Mouse (Mus musculus): ENCODE results near the gene Tacc2. TPM values are rescaled to one million over a fixed set of nuclear protein-coding genes. Genes with fewer than 3 reads are reported as not detected.

The Tacc2 gene
- polyA plus RNA-seq, 1 experiment from 2014 or later = 35.2 TPM

DNA sequence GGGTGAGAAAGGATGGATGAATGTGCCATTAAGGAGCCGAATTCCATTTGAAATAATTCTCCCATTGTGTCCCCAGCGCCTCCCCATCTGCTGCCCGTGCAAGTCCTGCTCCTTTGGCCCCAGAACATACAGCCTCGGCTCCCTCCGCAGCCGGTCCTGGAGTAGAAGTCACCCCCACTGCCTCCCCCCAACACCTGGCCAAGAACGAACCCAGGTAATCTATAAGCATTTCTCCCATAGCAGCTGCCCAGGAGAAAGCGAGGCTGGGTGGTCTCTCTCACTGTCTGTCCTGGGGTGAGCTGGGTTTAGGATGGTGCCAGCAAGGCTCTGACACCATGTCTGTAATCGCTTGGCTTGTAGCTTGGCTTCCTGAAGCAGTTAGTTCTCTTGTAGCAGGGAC, 97.3 kb downstream of the Tacc2 start:
- Histone ChIP-seq H3K4me2 (replicated peaks; ENCODE audit: low read depth, low read length) (no peak overlapping the region), H3K4me1 (ENCODE audit: control insufficient read depth, insufficient read depth, low read length) (peaks cover 20% of the 10 kb centered on the region), H3K9ac (replicated peaks; ENCODE audit: low read depth, low read length) (no peak overlapping the region), H3K4me3 (ENCODE audit: low read depth, low read length) (no peak overlapping the region), H3K36me3 (ENCODE audit: control insufficient read depth, insufficient read depth, low read length) (no peaks in the 10 kb centered on the region; the same call in 1 of the 2 replicates), H3K27me3 (ENCODE audit: control insufficient read depth, insufficient read depth, low read length) (no peaks in the 10 kb centered on the region), H3K9me3 (ENCODE audit: control insufficient read depth, low read depth, low read length) (no peaks in the 10 kb centered on the region), H3K27ac (ENCODE audit: low read length) (no peak overlapping the region)
- no peak for ATAC-seq (ENCODE audit: insufficient number of reproducible peaks, insufficient read depth, low FRiP score, low read depth)
- 76% methylated on average over 9 of the region's 9 CpGs for WGBS

DNA sequence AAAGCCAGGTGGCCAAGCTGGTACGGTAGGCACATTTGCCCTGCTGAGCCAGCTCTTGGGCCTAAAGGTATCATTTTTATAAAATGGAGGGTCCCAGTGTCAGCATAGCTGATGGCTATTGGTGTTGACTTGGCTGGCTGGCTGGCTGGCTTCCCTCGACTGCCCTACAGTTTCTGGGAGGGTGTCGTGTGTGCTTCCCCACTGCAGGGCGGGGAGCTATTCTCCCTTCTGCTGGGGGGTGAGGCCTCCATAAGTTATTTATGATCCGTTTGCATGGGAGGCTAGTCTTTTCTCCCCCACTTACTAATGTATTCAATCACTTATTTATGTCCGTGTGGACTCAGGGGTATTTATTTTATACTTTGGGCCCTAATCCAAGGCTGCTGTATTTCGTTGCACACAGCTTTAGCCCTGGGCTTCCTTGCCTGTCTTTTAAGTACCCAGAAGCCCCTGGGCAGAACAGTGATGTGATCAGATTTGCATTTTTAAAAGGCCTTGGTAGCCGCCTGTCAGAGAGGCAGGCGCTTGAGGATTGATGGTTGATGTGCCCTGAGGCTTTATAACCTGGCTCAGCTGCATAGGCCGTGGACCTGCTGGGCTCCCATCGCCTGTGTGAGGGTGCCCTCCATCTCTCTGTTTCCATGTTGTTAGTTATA, 99.8 kb downstream of the Tacc2 start:
- Histone ChIP-seq H3K4me1 (ENCODE audit: control insufficient read depth, insufficient read depth, low read length) (no peaks in the 10 kb centered on the region), H3K4me3 (ENCODE audit: low read depth, low read length) (no peak overlapping the region), H3K4me2 (replicated peaks; ENCODE audit: low read depth, low read length) (no peak overlapping the region), H3K27me3 (ENCODE audit: control insufficient read depth, insufficient read depth, low read length) (no peaks in the 10 kb centered on the region), H3K36me3 (ENCODE audit: control insufficient read depth, insufficient read depth, low read length) (no peaks in the 10 kb centered on the region; the same call in 1 of the 2 replicates), H3K9me3 (ENCODE audit: control insufficient read depth, low read depth, low read length) (no peaks in the 10 kb centered on the region), H3K9ac (replicated peaks; ENCODE audit: low read depth, low read length) (no peak overlapping the region), H3K27ac (ENCODE audit: low read length) (no peak overlapping the region)
- WGBS = 63% methylated on average over 11 of the region's 11 CpGs
- no peak for ATAC-seq (ENCODE audit: insufficient number of reproducible peaks, insufficient read depth, low FRiP score, low read depth)

DNA sequence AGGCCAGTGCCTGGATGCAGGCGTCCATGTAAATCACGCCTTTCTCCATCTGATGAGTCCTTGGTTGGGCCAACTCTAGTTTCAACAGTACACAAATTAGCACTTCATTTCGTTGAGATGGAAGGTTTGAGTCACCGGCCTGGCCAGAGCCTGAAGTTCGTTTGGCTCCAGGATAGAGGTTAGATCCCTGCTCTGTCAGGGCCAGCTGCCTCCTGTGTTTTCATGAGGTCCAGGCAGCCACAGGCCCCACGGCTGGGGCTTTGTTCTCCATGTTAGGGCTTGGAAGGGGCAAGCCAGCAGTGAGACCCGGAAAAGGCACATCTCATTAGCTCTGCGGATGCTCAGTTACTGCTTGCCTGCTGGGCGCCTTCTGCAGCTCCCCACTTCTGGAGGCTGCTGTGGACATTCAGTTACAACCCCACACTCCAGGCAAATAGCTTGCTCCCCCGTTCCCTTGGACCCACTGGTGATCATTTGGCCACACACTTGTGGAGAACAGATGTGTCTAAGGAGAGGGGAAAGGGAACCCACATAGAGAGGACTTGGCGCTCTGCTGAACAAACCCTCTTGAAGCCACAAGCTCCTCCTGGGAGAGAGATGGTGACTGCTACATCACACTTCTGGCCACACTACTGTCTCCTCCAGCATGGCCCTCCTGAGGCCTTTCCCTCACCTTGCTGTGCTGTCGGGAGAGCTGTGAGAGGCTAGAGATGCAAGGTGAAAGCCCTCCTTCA, 100.5 kb downstream of the Tacc2 start:
- H3K9me3 ChIP-seq (ENCODE audit: control insufficient read depth, low read depth, low read length) = no peaks in the 10 kb centered on the region
- 87% methylated on average over 12 of the region's 12 CpGs for WGBS
- no peak overlapping the region for H3K27ac ChIP-seq (ENCODE audit: low read length)
- no peaks in the 10 kb centered on the region for H3K27me3 ChIP-seq (ENCODE audit: control insufficient read depth, insufficient read depth, low read length)
- no peak overlapping the region for H3K4me2 ChIP-seq (replicated peaks; ENCODE audit: low read depth, low read length)
- H3K9ac ChIP-seq (replicated peaks; ENCODE audit: low read depth, low read length) = no peak overlapping the region
- H3K4me1 ChIP-seq (ENCODE audit: control insufficient read depth, insufficient read depth, low read length) = no peaks in the 10 kb centered on the region
- no peak for ATAC-seq (ENCODE audit: insufficient number of reproducible peaks, insufficient read depth, low FRiP score, low read depth)
- H3K4me3 ChIP-seq (ENCODE audit: low read depth, low read length) = no peak overlapping the region
- no peaks in the 10 kb centered on the region; the same call in 1 of the 2 replicates for H3K36me3 ChIP-seq (ENCODE audit: control insufficient read depth, insufficient read depth, low read length)

DNA sequence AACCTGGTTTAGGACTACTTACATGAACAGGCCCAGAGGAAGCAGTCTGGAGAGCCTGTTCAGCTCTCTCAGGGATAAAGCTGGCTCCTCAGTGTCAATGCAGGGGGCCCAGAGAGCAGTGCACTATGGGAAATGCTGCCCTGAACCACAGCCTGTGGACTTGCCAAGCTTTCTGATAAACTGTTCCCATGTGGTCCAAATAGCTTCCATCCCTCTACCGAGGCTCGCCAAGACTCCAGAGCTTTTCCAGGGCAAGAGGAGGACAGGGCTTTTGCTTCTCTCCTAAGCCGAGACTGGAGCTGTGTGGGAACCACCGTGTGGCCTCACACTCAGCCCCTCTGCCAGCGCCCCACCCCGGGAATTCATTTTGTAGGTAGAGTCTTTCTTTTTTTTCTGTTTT, 101.2 kb downstream of the Tacc2 start:
- H3K9ac ChIP-seq (replicated peaks; ENCODE audit: low read depth, low read length) = no peak overlapping the region
- H3K4me2 ChIP-seq (replicated peaks; ENCODE audit: low read depth, low read length) = no peak overlapping the region
- H3K4me1 ChIP-seq (ENCODE audit: control insufficient read depth, insufficient read depth, low read length) = no peaks in the 10 kb centered on the region
- no peak overlapping the region for H3K27ac ChIP-seq (ENCODE audit: low read length)
- no peak for ATAC-seq (ENCODE audit: insufficient number of reproducible peaks, insufficient read depth, low FRiP score, low read depth)
- 88% methylated on average over 6 of the region's 6 CpGs for WGBS
- H3K36me3 ChIP-seq (ENCODE audit: control insufficient read depth, insufficient read depth, low read length) = no peaks in the 10 kb centered on the region; the same call in 1 of the 2 replicates
- no peaks in the 10 kb centered on the region for H3K27me3 ChIP-seq (ENCODE audit: control insufficient read depth, insufficient read depth, low read length)
- no peak overlapping the region for H3K4me3 ChIP-seq (ENCODE audit: low read depth, low read length)
- no peaks in the 10 kb centered on the region for H3K9me3 ChIP-seq (ENCODE audit: control insufficient read depth, low read depth, low read length)

DNA sequence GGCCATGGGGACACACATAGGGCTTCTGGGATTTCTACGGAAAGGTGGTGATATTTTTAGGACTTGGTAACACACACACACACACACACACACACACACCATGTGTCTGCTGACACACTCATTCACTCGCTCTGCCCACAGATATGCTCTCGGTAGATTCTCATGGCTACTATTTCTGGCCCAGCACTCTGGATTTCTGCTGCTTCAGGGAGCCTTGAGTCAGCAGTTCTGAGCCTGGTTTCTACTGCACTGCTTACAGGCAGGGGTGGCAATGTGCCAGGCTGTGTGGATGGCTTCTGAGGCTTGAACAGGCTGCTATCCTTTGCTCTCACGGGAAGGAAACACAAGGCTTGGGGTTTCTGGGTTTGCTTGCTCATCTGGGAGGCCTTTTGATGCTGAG, 104.6 kb downstream of the Tacc2 start:
- H3K4me1 ChIP-seq (ENCODE audit: control insufficient read depth, insufficient read depth, low read length) = no peaks in the 10 kb centered on the region
- no peaks in the 10 kb centered on the region for H3K27me3 ChIP-seq (ENCODE audit: control insufficient read depth, insufficient read depth, low read length)
- no peaks in the 10 kb centered on the region for H3K9me3 ChIP-seq (ENCODE audit: control insufficient read depth, low read depth, low read length)
- 66% methylated on average over 4 of the region's 4 CpGs for WGBS
- H3K4me2 ChIP-seq (replicated peaks; ENCODE audit: low read depth, low read length) = no peak overlapping the region
- H3K4me3 ChIP-seq (ENCODE audit: low read depth, low read length) = no peak overlapping the region
- H3K27ac ChIP-seq (ENCODE audit: low read length) = no peak overlapping the region; the same call in 1 of the 2 replicates
- H3K36me3 ChIP-seq (ENCODE audit: control insufficient read depth, insufficient read depth, low read length) = no peaks in the 10 kb centered on the region
- no peak for ATAC-seq (ENCODE audit: insufficient number of reproducible peaks, insufficient read depth, low FRiP score, low read depth)
- H3K9ac ChIP-seq (replicated peaks; ENCODE audit: low read depth, low read length) = no peak overlapping the region

DNA sequence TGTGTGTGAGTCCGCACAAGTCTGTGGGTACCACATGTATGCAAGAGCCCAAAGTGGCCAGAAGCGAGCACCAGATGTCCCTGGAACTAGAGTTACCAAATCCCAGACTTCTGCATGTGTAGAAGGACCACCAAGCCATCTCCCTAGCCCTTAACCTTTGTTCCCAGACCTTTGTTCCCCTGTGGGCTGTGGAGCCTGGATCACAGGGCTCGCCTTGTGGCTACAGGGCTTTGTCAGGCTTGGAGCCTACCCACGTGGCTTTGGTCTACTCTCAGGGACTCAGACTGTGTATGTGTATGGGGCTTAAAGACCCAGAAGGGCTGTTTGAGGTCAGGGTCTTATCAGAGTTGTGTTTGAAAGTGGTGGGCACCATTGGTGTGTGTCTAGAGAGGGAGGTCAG, 111.4 kb downstream of the Tacc2 start:
- no peak for ATAC-seq (ENCODE audit: insufficient number of reproducible peaks, insufficient read depth, low FRiP score, low read depth)
- Histone ChIP-seq H3K9ac (replicated peaks; ENCODE audit: low read depth, low read length) (no peak overlapping the region), H3K4me3 (ENCODE audit: low read depth, low read length) (no peak overlapping the region), H3K36me3 (ENCODE audit: control insufficient read depth, insufficient read depth, low read length) (no peaks in the 10 kb centered on the region), H3K4me2 (replicated peaks; ENCODE audit: low read depth, low read length) (no peak overlapping the region), H3K27me3 (ENCODE audit: control insufficient read depth, insufficient read depth, low read length) (no peaks in the 10 kb centered on the region), H3K9me3 (ENCODE audit: control insufficient read depth, low read depth, low read length) (no peaks in the 10 kb centered on the region), H3K27ac (ENCODE audit: low read length) (no peak overlapping the region), H3K4me1 (ENCODE audit: control insufficient read depth, insufficient read depth, low read length) (peaks cover 13% of the 10 kb centered on the region; the same call in 1 of the 2 replicates)
- 83% methylated on average over 4 of the region's 4 CpGs for WGBS

DNA sequence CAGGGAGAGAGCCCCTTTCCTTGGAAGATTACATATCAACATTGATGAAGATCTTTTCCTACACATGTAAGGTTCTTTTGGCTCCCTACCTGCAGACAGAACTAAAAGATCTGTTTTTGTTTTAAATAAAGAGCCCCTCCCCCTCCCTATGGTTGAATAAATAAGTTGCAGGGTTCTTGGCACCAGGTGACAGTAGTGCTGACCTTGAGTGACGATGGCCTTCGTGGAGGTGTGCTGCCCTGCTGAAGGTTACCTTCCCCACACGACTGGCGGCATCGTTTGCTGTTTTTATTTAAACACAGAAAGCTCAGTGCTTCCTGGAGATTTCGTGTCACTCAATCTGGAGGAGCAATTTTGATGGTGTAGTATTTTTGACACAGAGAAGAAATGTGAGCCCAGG, 113.6 kb downstream of the Tacc2 start:
- H3K4me3 ChIP-seq (ENCODE audit: low read depth, low read length) = no peak overlapping the region
- no peaks in the 10 kb centered on the region for H3K27me3 ChIP-seq (ENCODE audit: control insufficient read depth, insufficient read depth, low read length)
- WGBS = 70% methylated on average over 6 of the region's 6 CpGs
- no peaks in the 10 kb centered on the region for H3K9me3 ChIP-seq (ENCODE audit: control insufficient read depth, low read depth, low read length)
- H3K4me2 ChIP-seq (replicated peaks; ENCODE audit: low read depth, low read length) = no peak overlapping the region
- H3K4me1 ChIP-seq (ENCODE audit: control insufficient read depth, insufficient read depth, low read length) = peaks cover 34% of the 10 kb centered on the region
- ATAC-seq (ENCODE audit: insufficient number of reproducible peaks, insufficient read depth, low FRiP score, low read depth) = no peak
- H3K9ac ChIP-seq (replicated peaks; ENCODE audit: low read depth, low read length) = no peak overlapping the region
- H3K36me3 ChIP-seq (ENCODE audit: control insufficient read depth, insufficient read depth, low read length) = no peaks in the 10 kb centered on the region
- no peak overlapping the region for H3K27ac ChIP-seq (ENCODE audit: low read length)

DNA sequence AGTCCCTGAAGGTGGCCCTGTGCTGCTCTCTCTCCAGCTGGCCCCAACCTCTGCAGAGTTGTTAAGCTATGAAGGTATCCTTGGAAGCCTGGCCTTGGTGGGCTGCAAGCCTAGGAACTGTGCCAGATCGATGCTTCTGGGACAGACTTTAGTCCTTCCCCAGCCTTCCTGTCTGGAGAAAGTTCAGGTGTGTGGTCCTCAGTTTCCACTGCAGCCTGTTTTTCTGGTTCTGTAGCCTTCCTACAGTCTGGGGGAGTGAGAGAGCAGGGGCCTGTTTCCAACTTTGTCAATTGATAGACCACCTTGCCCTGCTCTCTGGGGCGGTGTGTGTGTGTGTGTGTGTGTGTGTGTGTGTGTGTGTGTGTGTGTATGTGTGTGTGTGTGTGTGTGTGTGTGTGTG, 114.7 kb downstream of the Tacc2 start:
- WGBS = 10% methylated on average over 2 of the region's 2 CpGs
- ATAC-seq (ENCODE audit: insufficient number of reproducible peaks, insufficient read depth, low FRiP score, low read depth) = no peak
- Histone ChIP-seq H3K9ac (replicated peaks; ENCODE audit: low read depth, low read length) (no peak overlapping the region), H3K9me3 (ENCODE audit: control insufficient read depth, low read depth, low read length) (no peaks in the 10 kb centered on the region), H3K27me3 (ENCODE audit: control insufficient read depth, insufficient read depth, low read length) (no peaks in the 10 kb centered on the region), H3K4me1 (ENCODE audit: control insufficient read depth, insufficient read depth, low read length) (peaks cover 45% of the 10 kb centered on the region), H3K4me3 (ENCODE audit: low read depth, low read length) (peak overlapping the region; percentile 56; the same call in 1 of the 2 replicates), H3K27ac (ENCODE audit: low read length) (peak overlapping the region; percentile 92), H3K4me2 (replicated peaks; ENCODE audit: low read depth, low read length) (peak overlapping the region; percentile 70), H3K36me3 (ENCODE audit: control insufficient read depth, insufficient read depth, low read length) (no peaks in the 10 kb centered on the region)

All from stomach, embryonic 14.5 days (tissue).